Mouse (Mus musculus) common myeloid progenitor, adult 5-6 weeks (primary cell): ENCODE data around the gene H2-DMa. TPM values are rescaled to one million over a fixed set of nuclear protein-coding genes. Genes with fewer than 3 reads are reported as not detected.
"Not testable (repeated sequence)": the region's sequence is repeated elsewhere in the genome, so short reads cannot be mapped to it uniquely, and the experiment has no call there.

Source experiments
- ATAC-seq: replicated peaks from 2 replicates; pipeline ENCODE4 v1.8.0; 2016; ENCODE audit warnings: low read depth, mild to moderate bottlenecking, moderate TSS enrichment, inconsistent platforms; ENCODE audit not compliant: poor library complexity, severe bottlenecking
- total RNA-seq: library from RNA; stranded (forward); fragments of 200-1000, 187-1606 nt; gene quantifications from 2 replicates; pipeline ENCODE4 v1.2.3, GENCODE M21; 2017

H2-DMa gene
- total RNA-seq, 1 experiment from 2014 or later = 104 TPM

GRCm38 (mm10) chr17:34142456-34143010 lies 23.2 kb downstream of the H2-DMa start:
- ATAC-seq = peak; percentile 42

- ATAC-seq = peak; percentile 77
These were observed 23.7 kb downstream of the H2-DMa start, which contains the start of gene H2-DMb2 for GRCm38 (mm10) chr17:34143033-34143432. H2-DMb2 (plus strand) TSS chr17:34143307.

- ATAC-seq = peak; percentile 20
These were observed 24.1 kb downstream of the H2-DMa start for GRCm38 (mm10) chr17:34143461-34143860.

DNA sequence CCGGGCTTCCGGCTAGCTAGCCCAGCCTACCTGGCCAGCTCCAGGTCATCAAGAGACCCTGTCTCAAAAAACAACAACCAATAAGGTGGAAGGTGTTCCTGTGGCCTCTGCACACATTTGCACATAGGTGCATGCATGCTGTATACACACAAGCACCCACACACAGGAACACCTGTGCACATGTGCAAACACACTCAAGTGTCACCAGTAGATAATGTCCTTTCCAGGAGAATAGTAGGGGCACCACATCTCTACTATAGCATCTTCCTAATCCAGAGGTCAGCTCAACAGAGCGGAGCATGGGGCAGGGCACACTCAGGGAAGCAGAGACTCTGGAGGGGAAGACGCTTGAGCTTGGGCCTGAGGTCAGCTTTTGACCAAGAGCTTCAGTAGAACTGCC lies 24.9 kb downstream of the H2-DMa start:
- ATAC-seq = not testable (repeated sequence)

DNA sequence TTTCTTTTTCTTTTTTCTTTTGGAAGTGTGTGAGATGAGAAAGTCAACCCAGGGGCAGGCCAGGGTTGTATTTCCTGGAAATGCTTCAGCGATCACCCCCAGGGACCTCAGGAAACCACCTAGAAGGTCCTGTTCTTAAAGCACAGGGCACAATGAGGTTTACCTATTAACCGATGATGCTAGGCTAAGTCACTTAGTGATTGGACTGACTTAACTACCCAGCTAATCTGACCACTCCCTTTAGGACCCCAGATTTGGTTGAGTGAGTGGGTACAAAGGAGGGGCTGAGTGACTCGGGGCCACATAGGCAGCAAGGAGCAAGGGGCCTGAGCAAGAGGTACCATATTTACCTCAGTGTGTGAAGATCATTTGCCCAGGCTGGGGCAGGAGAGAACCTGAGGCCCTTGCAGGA lies 25.6 kb downstream of the H2-DMa start:
- ATAC-seq = no peak

DNA sequence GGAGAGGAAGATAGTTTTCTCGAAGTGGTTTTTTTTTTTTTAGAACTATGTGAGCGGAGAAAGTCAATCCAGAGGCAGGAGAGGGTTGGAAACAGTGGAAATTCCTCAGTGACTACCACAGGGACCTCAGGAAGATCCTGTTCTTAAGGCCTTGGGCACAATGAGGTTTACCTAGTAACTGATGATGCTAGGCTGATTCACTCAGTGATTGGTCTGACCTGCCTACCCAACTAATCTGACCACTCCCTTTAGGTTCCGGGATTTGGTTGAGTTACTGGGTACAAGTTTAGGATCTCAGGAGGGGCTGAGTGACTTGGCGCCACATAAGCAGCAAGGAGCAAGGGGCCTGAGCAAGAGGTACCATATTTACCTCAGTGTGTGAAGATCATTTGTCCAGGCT lies 33.6 kb downstream of the H2-DMa start, which contains the start of gene H2-DMb1:
Gene H2-DMb1 (plus strand): TSS at position 150 of the 400 bp plus-strand sequence.
- peak; percentile 85 for ATAC-seq

- ATAC-seq = no peak
These were observed 36.2 kb downstream of the H2-DMa start for GRCm38 (mm10) chr17:34155534-34155933.

DNA sequence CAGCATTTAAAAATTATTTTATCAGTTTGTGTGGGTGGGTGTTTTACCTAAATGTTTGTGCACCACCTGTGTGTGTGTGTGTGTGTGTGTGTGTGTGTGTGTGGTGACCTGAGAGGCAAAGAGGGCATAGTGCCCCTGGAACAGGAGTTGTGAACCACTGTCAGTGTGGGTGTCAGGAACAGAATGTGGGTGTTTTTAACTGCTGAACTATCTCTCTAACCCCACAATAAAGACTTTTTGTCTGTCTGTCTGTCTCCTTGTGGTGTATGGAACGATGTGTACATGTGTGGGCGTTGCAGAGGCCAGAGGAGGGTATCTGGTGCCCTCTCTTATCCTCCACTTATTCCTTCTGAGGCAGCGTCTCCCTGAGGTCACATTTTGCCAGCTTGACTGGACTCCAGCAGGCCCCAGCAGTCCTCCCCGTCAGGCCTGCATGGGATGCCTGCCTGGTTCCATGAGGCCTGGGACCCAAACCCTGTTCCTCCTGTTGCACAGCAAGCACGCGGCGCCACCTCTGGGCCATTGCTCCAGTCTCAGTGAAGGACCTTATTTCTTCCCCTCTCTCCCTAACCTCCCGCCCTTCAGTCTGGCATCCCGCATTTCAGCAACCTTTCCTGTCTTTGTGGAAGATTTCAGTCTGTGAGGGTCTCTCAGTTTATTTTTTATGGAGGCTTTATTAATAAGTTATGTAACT lies 45.0 kb downstream of the H2-DMa start:
- peak; percentile 46; the same call in 1 of the 2 replicates for ATAC-seq

DNA sequence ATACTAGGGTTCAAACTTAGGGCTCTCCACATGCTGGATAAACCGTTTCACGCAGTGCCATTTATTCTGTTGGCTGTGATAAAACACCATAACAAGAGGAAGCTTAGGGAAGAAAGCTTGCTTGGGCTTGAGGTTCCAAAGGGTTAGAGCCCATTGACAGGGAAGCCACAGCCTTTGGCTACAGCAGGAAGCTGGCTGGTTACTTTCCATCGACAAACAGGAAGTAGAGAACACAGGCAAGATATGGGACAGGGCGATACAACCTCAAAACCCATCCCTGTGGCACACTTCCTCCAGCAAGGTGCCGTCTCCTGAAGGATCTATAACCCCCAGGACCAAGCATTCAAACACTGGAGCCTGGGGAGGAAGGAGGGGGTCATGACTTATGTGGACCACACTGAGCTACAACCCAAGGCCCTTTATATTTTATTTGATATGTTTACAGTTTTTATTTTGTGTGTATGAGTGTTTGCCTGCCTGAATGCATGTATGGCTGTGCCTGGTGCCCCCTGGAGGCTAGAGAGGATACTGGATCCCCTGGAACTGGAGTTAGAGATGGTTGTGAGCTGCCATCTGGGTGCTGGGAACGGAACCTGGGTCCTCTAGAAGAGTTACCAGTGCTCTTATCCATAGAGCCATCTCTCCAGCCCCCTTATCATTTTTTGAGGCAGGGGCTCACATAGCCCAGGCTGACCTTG lies 45.8 kb downstream of the H2-DMa start:
- peak; percentile 71 for ATAC-seq

- peak; percentile 40 for ATAC-seq
These were observed 49.9 kb downstream of the H2-DMa start for GRCm38 (mm10) chr17:34169279-34169678.

DNA sequence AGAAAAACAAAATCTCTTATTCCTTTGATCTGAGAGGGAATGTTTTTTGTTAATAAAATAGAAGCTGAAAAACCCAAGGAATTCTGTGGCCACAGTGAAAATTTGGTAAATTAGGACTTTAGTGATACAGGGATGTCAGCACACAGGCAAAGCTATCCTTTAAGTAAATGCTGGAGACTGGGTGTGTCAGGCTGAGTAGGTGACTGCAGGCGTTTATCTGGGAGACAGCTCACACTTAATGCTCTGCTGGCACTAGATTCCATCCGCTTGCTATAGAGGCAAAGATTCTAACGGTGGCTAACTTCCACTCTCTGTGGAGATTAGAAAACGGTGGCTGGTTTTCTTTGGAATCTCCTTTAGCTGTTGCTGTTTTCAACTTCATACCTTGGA lies 51.1 kb downstream of the H2-DMa start:
- ATAC-seq = peak; percentile 15; the same call in 1 of the 2 replicates

DNA sequence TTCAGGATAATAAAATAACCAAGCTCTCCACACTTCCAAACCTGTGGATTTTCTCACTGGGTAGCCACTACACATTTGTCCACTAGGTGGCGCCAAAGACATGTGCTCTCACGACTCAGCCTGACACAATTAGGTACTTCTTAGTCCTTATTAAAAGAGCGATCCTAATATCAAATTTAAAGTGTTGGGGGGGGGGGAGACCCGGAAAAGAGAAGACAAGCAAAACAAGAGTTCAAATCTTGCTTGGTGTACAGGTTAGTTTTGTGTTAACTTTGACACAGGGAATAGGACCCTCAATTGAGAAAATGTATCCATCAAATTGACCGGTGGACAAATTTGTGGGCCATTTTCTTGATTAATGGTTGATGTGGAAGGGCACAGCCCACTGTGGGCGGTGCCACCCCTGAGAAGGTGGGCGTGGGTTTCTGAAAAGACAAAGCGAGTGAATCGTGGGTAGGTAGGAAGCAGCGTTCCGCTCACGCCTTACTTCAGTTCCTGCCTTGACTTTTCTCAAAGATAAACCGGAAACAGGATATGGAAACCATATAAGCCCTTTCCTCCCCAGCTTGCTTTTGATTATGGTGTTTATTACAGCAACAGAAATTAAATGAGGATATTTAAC lies 51.6 kb downstream of the H2-DMa start:
- peak; percentile 84 for ATAC-seq

DNA sequence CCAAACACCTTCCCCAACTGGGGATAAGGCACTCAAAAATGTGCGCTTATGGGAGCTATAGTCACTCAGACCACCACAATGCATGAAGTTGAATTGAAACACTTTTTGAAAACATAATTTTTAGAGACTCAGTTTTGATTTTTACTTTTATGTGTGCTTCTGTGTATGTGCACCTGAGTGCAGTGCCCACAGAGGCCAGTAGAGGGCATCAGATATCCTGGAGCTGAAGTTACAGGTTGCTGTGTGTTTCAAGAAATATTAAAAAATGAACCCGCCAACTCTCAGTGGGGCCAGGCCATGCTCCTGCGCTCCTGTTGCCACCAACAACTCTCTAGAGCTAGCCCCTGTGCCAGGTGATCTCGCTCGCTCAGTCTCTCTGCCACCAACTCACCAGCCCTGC lies 53.2 kb downstream of the H2-DMa start:
- ATAC-seq = no peak

GRCm38 (mm10) chr17:34174075-34174474 lies 54.7 kb downstream of the H2-DMa start:
- no peak; the same call in 1 of the 2 replicates for ATAC-seq

GRCm38 (mm10) chr17:34177179-34177578 lies 57.8 kb downstream of the H2-DMa start:
- no peak for ATAC-seq

- no peak for ATAC-seq
These were observed 59.7 kb downstream of the H2-DMa start for GRCm38 (mm10) chr17:34179019-34179418.

GRCm38 (mm10) chr17:34179913-34180859 lies 60.8 kb downstream of the H2-DMa start:
- 0 out of 2 replicates have a peak, but pooled peaks have one; percentile 47 for ATAC-seq

GRCm38 (mm10) chr17:34183564-34184219 lies 64.4 kb downstream of the H2-DMa start:
- ATAC-seq = no peak

DNA sequence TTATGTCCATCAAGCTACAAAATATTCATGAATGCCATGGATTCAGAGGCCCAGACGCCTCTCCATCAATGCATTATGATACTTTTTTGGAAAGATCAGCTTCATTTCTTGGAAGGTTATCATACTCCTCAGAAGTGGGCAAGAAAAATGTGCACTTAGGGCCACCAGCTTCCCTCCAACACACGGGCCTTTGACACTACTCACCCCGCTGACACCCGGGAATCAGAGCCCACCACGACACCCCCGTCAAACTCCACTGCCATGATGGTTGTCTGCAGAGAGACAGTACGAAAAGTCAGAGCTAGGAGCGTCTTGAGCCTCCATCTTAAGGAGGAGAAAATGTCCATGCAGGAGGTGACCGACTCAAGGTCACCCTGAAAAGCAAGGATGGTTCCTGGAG lies 66.2 kb downstream of the H2-DMa start:
- no peak for ATAC-seq
